Mouse (Mus musculus) bone marrow, adult 2 months (tissue): ENCODE measurements around the gene Idi1.

Experiments used
- CTCF ChIP-seq: fragments of 200-500 bp; IDR thresholded peaks from 2 replicates; pipeline ENCODE4 v1.5.1; 2011; ENCODE audit warnings: low read length, control low read depth; ENCODE audit not compliant: control insufficient read depth, insufficient read depth
- POLR2A ChIP-seq: fragments of 200-500 bp; IDR thresholded peaks from 2 replicates; pipeline ENCODE4 v1.6.1; 2011; ENCODE audit warnings: low read depth, mild to moderate bottlenecking, control low read depth, low read length, borderline replicate concordance; ENCODE audit not compliant: control insufficient read depth

- TF ChIP-seq CTCF (no peak), POLR2A (no peak)
Observed at GRCm38 (mm10) chr13:8881611-8882010, 3.7 kb upstream of the Idi1 start.
